Mouse (Mus musculus): Measurements from ENCODE around the gene Slc22a5.
"Not testable (repeated sequence)": the region's sequence is repeated elsewhere in the genome, so short reads cannot be mapped to it uniquely, and the experiment has no call there.

- TF ChIP-seq GATA2 (IDR thresholded peaks at IDR 0.05; ENCODE audit: borderline replicate concordance, low read depth, low read length); CTCF (IDR thresholded peaks at IDR 0.05; ENCODE audit: low read depth, low read length); GATA1 (IDR thresholded peaks at IDR 0.05; ENCODE audit: borderline replicate concordance, low read length); POLR2AphosphoS5 (IDR thresholded peaks at IDR 0.05; ENCODE audit: insufficient replicate concordance, low read depth, low read length); TAL1 (conservative IDR thresholded peaks at IDR 0.05; ENCODE audit: low read depth, low read length): not testable (repeated sequence)
Observed at GRCm38 (mm10) chr11:53860944-53861343, 30.5 kb downstream of the Slc22a5 start.
